Mouse (Mus musculus) lung, adult 2 months (tissue): ENCODE data around the gene Snd1. TPM values are rescaled to one million over a fixed set of nuclear protein-coding genes. Genes with fewer than 3 reads are reported as not detected.
"Not testable (repeated sequence)": the region's sequence is repeated elsewhere in the genome, so short reads cannot be mapped to it uniquely, and the experiment has no call there.

Source experiments
- DNase-seq: peaks from one replicate; pipeline ENCODE4 v3.0.0; 2022
- H3K4me1 ChIP-seq: fragments of 200-500 bp; 2 replicates; pipeline ENCODE4 v1.6.1; 2011; ENCODE audit warnings: low read length; ENCODE audit not compliant: control insufficient read depth, insufficient read depth
- H3K4me3 ChIP-seq: fragments of 200-500 bp; replicated peaks from 2 replicates; pipeline ENCODE3; 2011; ENCODE audit warnings: low read depth, mild to moderate bottlenecking, control low read depth, low read length; ENCODE audit errors: extremely low read depth
- CTCF ChIP-seq: fragments of 200-500 bp; IDR thresholded peaks from 2 replicates; pipeline ENCODE4 v1.5.1; 2011; ENCODE audit warnings: mild to moderate bottlenecking, low read length, control low read depth; ENCODE audit not compliant: insufficient read depth
- POLR2A ChIP-seq: fragments of 200-500 bp; IDR thresholded peaks from 2 replicates; pipeline ENCODE4 v1.6.1; 2011; ENCODE audit warnings: low read depth, mild to moderate bottlenecking, control low read depth, low read length, borderline replicate concordance; ENCODE audit errors: extremely low read depth
- WGBS: fragments of 180-500 bp; shearing (Covaris S2); methylation state at CpG from one replicate; pipeline ENCODE4 v1.1.7; 2018; 5-methylcytosine and 5-hydroxymethylcytosine counted together
- polyA plus RNA-seq: library from polyadenylated mRNA; depleted of rRNA; stranded (reverse); fragments of >200 nt; gene quantifications from 2 replicates; pipeline ENCODE4 v1.2.3, GENCODE M21; 2012

The Snd1 gene
- polyA plus RNA-seq, 1 experiment: 88.3 TPM

- DNase-seq: no peak
- Histone ChIP-seq H3K4me1 (no peaks in the 10 kb centered on the region), H3K4me3 (no peak overlapping the region)
- 78% methylated on average over 11 of the region's 11 CpGs for whole genome bisulfite sequencing
- no peak for TF ChIP-seq POLR2A
- no peak for TF ChIP-seq CTCF
Observed at GRCm38 (mm10) chr6:28923091-28923824, 448.3 kb downstream of the Snd1 start.

GRCm38 (mm10) chr6:28923837-28924236 is 448.9 kb downstream of the Snd1 start:
- 85% methylated on average over 10 of the region's 10 CpGs for WGBS
- no peak for TF ChIP-seq POLR2A
- no peak for TF ChIP-seq CTCF

GRCm38 (mm10) chr6:28927987-28928386 is 453.0 kb downstream of the Snd1 start:
- H3K4me3 ChIP-seq, H3K4me1 ChIP-seq: not testable (repeated sequence)
- peak; percentile 19 for DNase-seq
- 62% methylated on average over 12 of the region's 24 CpGs for WGBS

More at GRCm38 (mm10) chr6:28923837-28924236, 448.9 kb downstream of the Snd1 start:
- DNase-seq: no peak
- Histone ChIP-seq H3K4me1 (no peaks in the 10 kb centered on the region), H3K4me3 (no peak overlapping the region)

GRCm38 (mm10) chr6:28929169-28929803 is 454.3 kb downstream of the Snd1 start:
- H3K4me3 ChIP-seq, H3K4me1 ChIP-seq: not testable (repeated sequence)
- 67% methylated on average over 20 of the region's 25 CpGs for WGBS
- peak; percentile 42; the same call in 1 of the 2 replicates for TF ChIP-seq POLR2A
- peak; percentile 24 for DNase-seq

- DNase-seq: no peak
- Histone ChIP-seq H3K4me1 (peaks cover 3% of the 10 kb centered on the region; the same call in 1 of the 2 replicates), H3K4me3 (no peak overlapping the region)
- TF ChIP-seq CTCF (no peak), POLR2A (no peak)
- 58% methylated on average over 9 of the region's 9 CpGs for WGBS
Observed at GRCm38 (mm10) chr6:28931234-28931633, 456.3 kb downstream of the Snd1 start.

GRCm38 (mm10) chr6:28931636-28932327 is 456.8 kb downstream of the Snd1 start:
- no peak for DNase-seq
- no peak overlapping the region for H3K4me3 ChIP-seq
- no peak for TF ChIP-seq POLR2A
- peaks cover 3% of the 10 kb centered on the region; the same call in 1 of the 2 replicates for H3K4me1 ChIP-seq
- 7% methylated on average over 13 of the region's 13 CpGs for WGBS

GRCm38 (mm10) chr6:28932328-28932937 is 457.5 kb downstream of the Snd1 start:
- no peak for DNase-seq
- no peak for TF ChIP-seq CTCF
- no peak for TF ChIP-seq POLR2A
- H3K4me1 ChIP-seq: peaks cover 3% of the 10 kb centered on the region; the same call in 1 of the 2 replicates
- 19% methylated on average over 19 of the region's 19 CpGs for WGBS
- no peak overlapping the region for H3K4me3 ChIP-seq

GRCm38 (mm10) chr6:28935736-28936135 is 460.8 kb downstream of the Snd1 start:
- Histone ChIP-seq H3K4me1 (peaks cover 3% of the 10 kb centered on the region; the same call in 1 of the 2 replicates), H3K4me3 (no peak overlapping the region)
- 83% methylated on average over 7 of the region's 7 CpGs for WGBS
- no peak for DNase-seq
- TF ChIP-seq POLR2A (no peak), CTCF (no peak)

- TF ChIP-seq POLR2A (no peak), CTCF (no peak)
- WGBS: 73% methylated on average over 9 of the region's 9 CpGs
- no peak overlapping the region for H3K4me3 ChIP-seq
- no peak for DNase-seq
- H3K4me1 ChIP-seq: no peaks in the 10 kb centered on the region
Observed at GRCm38 (mm10) chr6:28947254-28947653, 472.3 kb downstream of the Snd1 start.

- Histone ChIP-seq H3K4me1 (no peaks in the 10 kb centered on the region), H3K4me3 (no peak overlapping the region)
- peak; percentile 79 for DNase-seq
- TF ChIP-seq CTCF: peak; percentile 77
- no peak for TF ChIP-seq POLR2A
- 19% methylated on average over 12 of the region's 12 CpGs for WGBS
Observed at GRCm38 (mm10) chr6:28949269-28949668, 474.3 kb downstream of the Snd1 start.
